Mouse (Mus musculus) liver, embryonic 18 days (tissue): ENCODE measurements around the gene Mctp2. TPM values are rescaled to one million over a fixed set of nuclear protein-coding genes. Genes with fewer than 3 reads are reported as not detected.

Experiments used
- polyA plus RNA-seq: library from polyadenylated mRNA; depleted of rRNA; stranded (reverse); fragments of >200 nt; gene quantifications from 2 replicates; pipeline ENCODE4 v1.2.3, GENCODE M21; 2012; rRNA removed

Gene Mctp2
- 1.1 and 1.3 TPM in 2 replicates for polyA plus RNA-seq

DNA sequence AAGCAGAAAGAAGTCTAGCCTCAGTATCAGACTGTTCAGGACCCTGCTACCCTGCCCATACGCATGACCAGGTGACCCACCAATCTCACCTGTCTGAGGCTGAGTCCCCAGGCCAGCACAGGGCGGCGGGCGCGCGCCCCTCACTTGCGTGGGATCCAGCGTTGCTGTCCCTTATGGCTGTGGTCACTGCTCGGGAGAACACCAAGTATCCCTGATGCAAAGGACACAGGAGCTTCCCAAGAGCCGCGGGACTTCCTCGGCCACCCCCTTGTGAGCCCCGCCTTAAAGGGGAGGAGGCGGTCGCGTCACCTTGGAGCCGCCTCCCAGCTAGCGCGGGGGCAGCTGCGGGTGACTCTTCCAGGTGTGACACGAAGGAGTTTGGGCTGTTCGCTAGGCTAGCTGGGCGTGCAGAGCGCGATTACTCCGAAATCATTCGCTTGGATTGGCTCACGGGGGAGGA, at the start of gene Mctp2:
Gene Mctp2, minus strand, starts transcription at position 227 of the 460 bp plus-strand sequence.

